Mouse (Mus musculus): Measurements from ENCODE around the gene Arntl. TPM values are rescaled to one million over a fixed set of nuclear protein-coding genes. Genes with fewer than 3 reads are reported as not detected.
A peak's percentile ranks its signal among the peaks of the same experiment; 100 is the strongest.

Arntl gene
- total RNA-seq, 2 experiments from 2014 or later: 22.9 to 25.7 TPM

DNA sequence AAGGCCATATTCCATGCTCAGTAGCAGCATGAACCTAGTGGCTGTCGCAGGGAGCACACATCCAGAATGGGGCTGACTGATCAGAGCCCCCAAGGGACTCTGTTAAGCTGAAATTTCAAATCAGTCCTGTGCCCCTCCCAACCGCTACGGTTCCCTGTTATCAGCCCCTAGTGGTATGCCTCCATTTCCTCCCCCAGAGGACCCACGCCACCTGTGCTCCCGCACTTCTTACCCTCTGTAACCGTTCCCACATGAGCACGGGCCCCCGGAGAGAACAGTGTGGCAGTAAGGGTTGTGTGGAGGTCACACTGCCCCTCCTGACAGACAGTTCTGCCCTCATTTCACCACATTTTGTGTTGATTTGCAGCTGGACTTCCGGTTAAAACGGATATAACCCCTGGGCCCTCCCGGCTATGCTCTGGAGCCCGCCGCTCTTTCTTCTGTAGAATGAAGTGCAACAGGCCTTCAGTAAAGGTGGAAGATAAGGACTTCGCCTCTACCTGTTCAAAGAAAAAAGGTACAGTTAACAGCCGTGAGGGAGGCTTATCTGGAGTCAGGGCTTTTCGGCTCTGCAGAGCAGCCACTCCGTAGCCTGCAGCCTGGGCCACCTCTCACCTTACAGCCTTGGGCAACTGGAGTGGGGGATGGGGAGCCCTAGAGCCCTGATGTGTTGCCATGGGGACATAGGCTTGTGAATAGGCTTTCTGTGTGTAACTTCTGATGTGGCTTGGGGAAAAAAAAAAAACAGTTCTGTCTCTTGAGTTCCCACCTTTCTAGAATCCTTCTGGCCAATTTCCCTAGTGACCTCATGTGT, 88.0 kb downstream of the Arntl start:
- DNase-seq: no peak

DNA sequence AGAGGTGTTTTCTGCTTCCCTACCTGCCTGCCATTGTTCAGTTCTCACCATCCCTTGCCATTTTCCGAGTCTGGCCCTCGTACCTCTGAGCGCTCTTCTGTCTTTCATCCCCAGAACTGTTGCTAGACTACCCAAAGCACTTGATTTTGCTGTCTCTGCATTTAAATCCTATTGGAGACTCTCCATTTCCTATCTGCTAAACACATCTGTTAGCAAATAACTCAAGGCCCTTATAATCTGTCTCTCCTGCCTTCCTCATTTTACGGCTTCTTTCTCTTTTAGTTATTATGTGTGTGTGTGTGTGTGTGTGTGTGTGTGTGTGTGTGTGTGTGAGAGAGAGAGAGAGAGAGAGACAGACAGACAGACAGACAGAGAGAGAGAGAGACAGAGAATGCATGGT, 90.5 kb downstream of the Arntl start:
- DNase-seq: no peak

DNA sequence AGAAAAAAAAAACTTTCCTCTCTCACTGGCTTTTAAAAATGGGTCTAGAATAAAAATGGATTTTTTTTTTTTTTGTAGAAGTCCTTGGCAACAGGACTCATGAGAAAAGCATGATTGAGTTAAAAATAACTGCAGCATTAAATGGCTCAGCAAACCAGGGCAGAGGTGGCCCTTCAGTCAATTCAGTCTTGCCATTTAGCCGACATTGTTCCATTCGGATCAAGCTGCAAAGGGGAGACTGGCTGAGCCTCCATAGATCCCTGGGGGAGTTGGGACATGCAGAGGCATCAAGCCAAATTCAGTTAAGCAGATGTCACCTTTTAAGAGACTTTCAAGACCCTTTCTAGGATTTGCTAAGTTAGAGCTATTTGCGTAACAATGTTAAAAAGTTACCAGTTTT, 102.9 kb downstream of the Arntl start:
- DNase-seq: peak; percentile 22

DNA sequence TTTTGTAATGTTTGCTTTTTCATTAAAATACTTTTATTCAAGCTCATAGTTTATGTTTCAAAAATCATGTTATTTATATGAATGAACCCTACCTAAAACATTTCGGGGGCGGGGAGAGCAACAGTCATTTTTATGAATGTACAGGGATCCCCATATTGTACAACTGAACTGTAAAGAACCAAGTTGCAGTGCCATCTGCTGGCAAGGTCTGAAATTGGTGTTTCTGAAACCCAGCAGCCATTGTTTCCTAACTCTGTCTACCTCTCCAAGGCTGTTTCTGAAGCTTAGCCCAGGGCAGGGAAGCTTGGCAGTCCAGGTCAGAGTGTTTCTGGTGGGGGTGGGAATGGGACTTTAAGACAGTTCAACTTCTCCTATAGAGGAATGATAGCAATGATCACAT, 104.5 kb downstream of the Arntl start:
- peak; percentile 76 for DNase-seq

DNA sequence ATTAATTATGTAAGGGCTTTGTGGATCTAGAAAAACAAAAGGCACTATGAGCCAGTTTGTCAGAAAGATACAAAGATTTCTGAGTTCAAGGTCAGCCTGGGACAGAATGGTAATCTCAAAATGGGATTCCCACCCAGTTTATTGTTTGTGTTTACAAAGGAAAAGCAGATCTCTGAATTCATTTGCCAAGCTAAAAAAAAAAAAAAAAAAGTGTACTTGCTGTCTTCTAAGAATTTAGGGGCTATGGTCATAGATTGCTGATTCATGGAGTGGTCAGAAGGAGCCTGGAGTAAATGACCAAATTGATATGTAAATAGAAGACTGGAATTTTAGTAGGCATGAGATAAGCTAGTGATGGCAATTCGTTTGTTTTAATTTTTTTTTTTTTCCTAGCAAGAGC, 112.9 kb downstream of the Arntl start:
- DNase-seq: no peak

DNA sequence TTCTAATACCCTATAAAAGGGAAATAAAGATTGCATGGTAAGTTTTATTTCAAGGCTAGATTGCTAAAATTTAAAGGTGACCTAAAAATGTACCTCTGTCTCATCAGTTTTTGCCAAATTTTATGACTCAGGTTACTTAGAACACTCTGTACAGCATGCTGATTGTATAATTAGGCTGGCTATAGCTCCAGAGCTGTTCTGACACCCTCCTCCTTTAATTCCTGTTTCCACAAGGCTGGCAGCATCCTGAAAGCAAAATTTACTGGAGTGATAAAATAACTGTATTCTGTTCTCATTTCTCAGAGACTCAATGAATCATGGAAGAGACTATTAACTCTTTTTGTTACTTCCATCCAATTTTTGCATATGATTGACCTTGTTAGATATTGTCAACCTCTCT, 126.8 kb downstream of the Arntl start:
- DNase-seq: no peak

DNA sequence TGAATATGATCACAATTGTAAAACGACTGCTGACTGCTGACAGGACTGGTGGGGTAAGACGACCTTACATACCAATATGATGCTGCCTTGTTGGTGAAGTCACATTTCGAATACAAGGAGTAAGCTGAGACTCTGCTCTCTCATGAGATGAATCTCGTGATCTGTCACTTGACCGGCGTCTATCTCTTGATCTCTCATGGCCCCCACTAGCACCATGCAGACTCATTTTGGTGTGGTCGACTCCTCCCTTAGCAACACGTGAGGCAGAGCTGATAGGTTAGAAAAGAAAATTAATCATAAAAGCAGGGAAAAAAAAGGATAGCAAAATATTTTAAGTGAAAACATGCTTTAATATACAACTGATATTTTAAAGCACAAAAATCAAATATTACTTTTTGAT, 128.0 kb downstream of the Arntl start:
- no peak for DNase-seq

DNA sequence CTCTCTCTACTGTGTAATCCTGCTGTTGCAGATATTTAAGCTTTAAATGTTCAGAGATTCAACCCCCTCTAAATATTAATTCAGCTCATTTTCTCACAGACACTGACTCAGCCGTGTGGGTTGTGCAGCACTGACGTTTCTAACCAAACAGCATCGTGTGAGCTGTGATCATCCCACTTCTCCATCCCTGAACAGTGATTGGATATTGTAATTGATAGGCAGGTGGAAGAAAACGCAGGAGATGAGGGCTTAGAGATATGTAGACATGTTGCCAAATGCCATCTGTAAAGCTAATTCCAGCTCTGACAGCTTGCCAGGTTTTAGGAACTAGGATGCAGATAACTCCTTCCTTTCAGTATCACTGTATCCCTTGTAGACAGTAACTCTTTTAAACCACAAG, 140.0 kb downstream of the Arntl start:
- DNase-seq: no peak

DNA sequence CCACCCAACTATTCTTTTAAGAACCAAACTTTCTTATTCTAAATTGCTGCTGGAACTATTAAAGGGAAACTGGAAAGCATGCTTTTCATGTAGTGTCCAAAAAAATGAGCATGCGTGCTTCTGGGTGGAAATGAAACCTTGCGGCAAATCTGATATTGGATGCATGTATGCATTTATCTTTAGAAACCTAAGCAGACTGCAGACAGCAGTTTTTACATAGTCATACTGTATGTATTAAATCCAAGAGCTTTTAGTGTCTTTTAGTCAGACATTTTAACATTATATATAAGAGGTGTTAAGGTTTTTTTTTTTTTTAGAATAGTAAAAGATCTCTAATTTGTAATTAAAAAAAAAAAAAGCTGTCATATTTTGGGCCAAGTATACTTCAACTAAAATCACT, 140.4 kb downstream of the Arntl start:
- no peak for DNase-seq

DNA sequence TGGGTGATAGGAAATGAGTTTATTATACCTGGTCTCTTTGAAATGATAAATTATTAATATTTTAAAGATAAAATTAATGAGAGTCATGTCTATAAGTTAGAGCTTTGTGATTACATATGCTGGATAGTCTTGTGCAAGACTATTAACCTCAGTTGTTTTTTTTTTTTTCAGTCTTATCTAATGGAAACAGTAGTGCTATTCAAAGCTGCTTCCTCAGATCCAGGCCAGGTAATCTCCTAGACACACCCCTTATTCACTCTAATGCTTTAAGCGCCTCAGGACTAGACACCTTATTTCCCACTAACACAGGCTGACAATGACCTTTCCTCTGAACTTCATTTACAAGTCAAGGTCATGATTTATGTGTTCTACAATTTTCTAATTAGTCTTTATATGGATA, 141.8 kb downstream of the Arntl start:
- DNase-seq: no peak

Other genes with a start within 250 kb of the Arntl start
- 10 to 100 TPM; 15.3 to 17.1 TPM for gene Btbd10, start 161.9 kb downstream of the Arntl start, total RNA-seq (2021)
- gene Pth, start 181.1 kb downstream of the Arntl start, total RNA-seq (2021): not detected